Mouse (Mus musculus): ENCODE data around the gene Rps6kl1. TPM values are rescaled to one million over a fixed set of nuclear protein-coding genes. Genes with fewer than 3 reads are reported as not detected.

Rps6kl1 gene
- polyA plus RNA-seq (2015; fragmentation: Nextera tagmentation; extraction: Ambion mirVana) = 0.87 and 1.1 TPM in 2 replicates

- no peak within 1 kb of the TSS for H3K27ac ChIP-seq
- TF ChIP-seq CTCF (IDR thresholded peaks at IDR 0.05; ENCODE audit: low read depth) = no peak
- 0 out of 2 replicates have a peak within 1 kb of the TSS, but pooled peaks have one; percentile 9 for H3K4me3 ChIP-seq (replicated peaks; ENCODE audit: low read depth, low read length)
- 15% methylated on average over 28 of the region's 28 CpGs for WGBS
- no peak within 1 kb of the TSS for H3K9ac ChIP-seq (ENCODE audit: low read depth, low read length)
- peaks cover 6% of the 10 kb centered on the region for H3K27me3 ChIP-seq (ENCODE audit: insufficient read depth, low read length)
- no peaks in the 10 kb centered on the region for H3K9me3 ChIP-seq (replicated peaks; ENCODE audit: low read length)
- DNase-seq (ENCODE audit: low spot score) = no peak
- H3K4me1 ChIP-seq (replicated peaks; ENCODE audit: insufficient read depth, low read length) = peaks cover 7% of the 10 kb centered on the region; the same call in 1 of the 2 replicates
- H3K4me2 ChIP-seq (ENCODE audit: low read length) = peak within 1 kb of the TSS; percentile 46
- peak; percentile 61; the same call in 1 of the 2 replicates for ATAC-seq (replicated peaks; ENCODE audit: low FRiP score, low read depth)
- H3K36me3 ChIP-seq (ENCODE audit: insufficient read depth, low read length) = no peaks in the 10 kb centered on the region
Observed at GRCm38 (mm10) chr12:85151002-85151774, at the start of gene Rps6kl1. Rps6kl1 (minus strand) TSS chr12:85151264.

DNA sequence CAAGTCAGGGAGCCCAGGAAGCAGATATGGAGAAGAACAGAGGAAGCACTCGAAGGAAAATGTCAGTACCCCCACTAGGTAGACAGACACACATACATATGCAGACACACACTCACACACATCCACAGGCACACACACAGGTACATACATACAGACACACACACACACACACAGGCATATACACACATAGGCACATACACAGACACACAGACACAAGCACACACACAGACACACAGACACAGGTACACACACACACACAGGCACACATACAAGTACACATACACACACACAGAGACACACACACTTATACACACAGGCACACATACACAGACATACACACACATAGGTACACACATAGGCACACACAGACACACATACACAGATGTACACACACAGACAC lies 48.9 kb upstream of the Rps6kl1 start:
- H3K9ac ChIP-seq (ENCODE audit: low read depth, low read length) = no peak overlapping the region
- DNase-seq (ENCODE audit: low spot score) (no peak), ATAC-seq (replicated peaks; ENCODE audit: low FRiP score, low read depth) (0 out of 2 replicates have a peak, but pooled peaks have one; percentile 9)
- H3K4me3 ChIP-seq (replicated peaks; ENCODE audit: low read depth, low read length) = no peak overlapping the region
- 0 out of 2 replicates have a peak, but pooled peaks cover 3% of the 10 kb centered on the region for H3K27me3 ChIP-seq (ENCODE audit: insufficient read depth, low read length)
- no peaks in the 10 kb centered on the region for H3K9me3 ChIP-seq (replicated peaks; ENCODE audit: low read length)
- H3K27ac ChIP-seq = no peak overlapping the region
- no peak overlapping the region for H3K4me2 ChIP-seq (ENCODE audit: low read length)
- H3K36me3 ChIP-seq (ENCODE audit: insufficient read depth, low read length) = no peaks in the 10 kb centered on the region
- no peak for TF ChIP-seq CTCF (IDR thresholded peaks at IDR 0.05; ENCODE audit: low read depth)
- 67% methylated on average over 1 of the region's 1 CpGs for WGBS
- H3K4me1 ChIP-seq (replicated peaks; ENCODE audit: insufficient read depth, low read length) = peaks cover 11% of the 10 kb centered on the region

- Histone ChIP-seq H3K4me3 (replicated peaks; ENCODE audit: low read depth, low read length) (no peak overlapping the region), H3K36me3 (ENCODE audit: insufficient read depth, low read length) (no peaks in the 10 kb centered on the region), H3K4me2 (ENCODE audit: low read length) (no peak overlapping the region), H3K27ac (no peak overlapping the region), H3K9ac (ENCODE audit: low read depth, low read length) (no peak overlapping the region), H3K9me3 (replicated peaks; ENCODE audit: low read length) (no peaks in the 10 kb centered on the region), H3K4me1 (replicated peaks; ENCODE audit: insufficient read depth, low read length) (peaks cover 20% of the 10 kb centered on the region), H3K27me3 (ENCODE audit: insufficient read depth, low read length) (0 out of 2 replicates have a peak, but pooled peaks cover 3% of the 10 kb centered on the region)
- DNase-seq (ENCODE audit: low spot score) (no peak), ATAC-seq (replicated peaks; ENCODE audit: low FRiP score, low read depth) (no peak)
- TF ChIP-seq CTCF (IDR thresholded peaks at IDR 0.05; ENCODE audit: low read depth) = no peak
- WGBS = 23% methylated on average over 8 of the region's 8 CpGs
Observed at GRCm38 (mm10) chr12:85197936-85198335, 46.9 kb upstream of the Rps6kl1 start.

GRCm38 (mm10) chr12:85197371-85197770 lies 46.3 kb upstream of the Rps6kl1 start:
- Histone ChIP-seq H3K27ac (no peak overlapping the region), H3K4me3 (replicated peaks; ENCODE audit: low read depth, low read length) (no peak overlapping the region), H3K36me3 (ENCODE audit: insufficient read depth, low read length) (no peaks in the 10 kb centered on the region), H3K9ac (ENCODE audit: low read depth, low read length) (no peak overlapping the region), H3K27me3 (ENCODE audit: insufficient read depth, low read length) (0 out of 2 replicates have a peak, but pooled peaks cover 3% of the 10 kb centered on the region), H3K4me1 (replicated peaks; ENCODE audit: insufficient read depth, low read length) (peaks cover 20% of the 10 kb centered on the region), H3K9me3 (replicated peaks; ENCODE audit: low read length) (no peaks in the 10 kb centered on the region), H3K4me2 (ENCODE audit: low read length) (no peak overlapping the region)
- TF ChIP-seq CTCF (IDR thresholded peaks at IDR 0.05; ENCODE audit: low read depth) = no peak
- WGBS = 58% methylated on average over 7 of the region's 7 CpGs
- ATAC-seq (replicated peaks; ENCODE audit: low FRiP score, low read depth) (no peak), DNase-seq (ENCODE audit: low spot score) (peak; percentile 54)

DNA sequence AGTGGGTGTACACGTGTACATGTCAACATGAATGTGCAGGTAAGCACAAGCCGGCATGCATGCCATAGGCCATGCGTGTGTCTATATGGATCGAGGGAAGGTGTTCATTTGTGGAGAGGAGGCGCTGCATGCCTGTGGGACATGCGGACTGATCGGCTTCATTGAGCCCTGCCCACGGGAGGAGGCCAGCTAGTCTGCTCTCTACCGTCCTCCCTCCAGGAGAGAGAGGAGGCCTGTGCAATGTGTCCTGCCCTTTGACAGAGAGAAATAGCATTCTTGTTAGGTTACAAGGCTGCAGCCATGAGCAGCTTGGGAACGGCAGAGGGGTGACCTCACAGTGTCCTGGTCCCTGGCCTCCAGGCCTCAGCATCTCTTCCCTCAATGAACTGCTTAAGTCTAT lies 45.1 kb upstream of the Rps6kl1 start:
- Histone ChIP-seq H3K9me3 (replicated peaks; ENCODE audit: low read length) (no peaks in the 10 kb centered on the region), H3K27me3 (ENCODE audit: insufficient read depth, low read length) (0 out of 2 replicates have a peak, but pooled peaks cover 3% of the 10 kb centered on the region), H3K9ac (ENCODE audit: low read depth, low read length) (no peak overlapping the region), H3K4me2 (ENCODE audit: low read length) (no peak overlapping the region), H3K27ac (no peak overlapping the region), H3K4me1 (replicated peaks; ENCODE audit: insufficient read depth, low read length) (peaks cover 13% of the 10 kb centered on the region), H3K36me3 (ENCODE audit: insufficient read depth, low read length) (no peaks in the 10 kb centered on the region), H3K4me3 (replicated peaks; ENCODE audit: low read depth, low read length) (no peak overlapping the region)
- TF ChIP-seq CTCF (IDR thresholded peaks at IDR 0.05; ENCODE audit: low read depth) = no peak
- DNase-seq (ENCODE audit: low spot score) (no peak), ATAC-seq (replicated peaks; ENCODE audit: low FRiP score, low read depth) (no peak)
- 65% methylated on average over 10 of the region's 10 CpGs for WGBS

GRCm38 (mm10) chr12:85195086-85195485 lies 44.0 kb upstream of the Rps6kl1 start:
- Histone ChIP-seq H3K9ac (ENCODE audit: low read depth, low read length) (no peak overlapping the region), H3K4me2 (ENCODE audit: low read length) (no peak overlapping the region), H3K27ac (peak overlapping the region; percentile 31; the same call in 1 of the 2 replicates), H3K4me3 (replicated peaks; ENCODE audit: low read depth, low read length) (no peak overlapping the region), H3K9me3 (replicated peaks; ENCODE audit: low read length) (no peaks in the 10 kb centered on the region), H3K4me1 (replicated peaks; ENCODE audit: insufficient read depth, low read length) (peaks cover 11% of the 10 kb centered on the region), H3K27me3 (ENCODE audit: insufficient read depth, low read length) (0 out of 2 replicates have a peak, but pooled peaks cover 3% of the 10 kb centered on the region), H3K36me3 (ENCODE audit: insufficient read depth, low read length) (no peaks in the 10 kb centered on the region)
- ATAC-seq (replicated peaks; ENCODE audit: low FRiP score, low read depth) (no peak), DNase-seq (ENCODE audit: low spot score) (no peak)
- WGBS = 76% methylated on average over 5 of the region's 5 CpGs
- no peak for TF ChIP-seq CTCF (IDR thresholded peaks at IDR 0.05; ENCODE audit: low read depth)

All from kidney, postnatal 0 days (tissue).